Mouse (Mus musculus): Measurements from ENCODE around the gene Plin3.

Gene Plin3

GRCm38 (mm10) chr17:56292531-56293222, at the start of gene Plin3:
Gene Plin3, minus strand, starts transcription at chr17:56292873.
- in situ Hi-C loops (cut with MboI, MseI) = no loop called here

GRCm38 (mm10) chr17:56340717-56341116, 48.0 kb upstream of the Plin3 start:
- in situ Hi-C loops (cut with MboI, MseI) = no loop called here

- in situ Hi-C loops (cut with MboI, MseI) = no loop called here
Observed at GRCm38 (mm10) chr17:56338909-56339308, 46.2 kb upstream of the Plin3 start.

GRCm38 (mm10) chr17:56337791-56338190, 45.1 kb upstream of the Plin3 start:
- in situ Hi-C loops (cut with MboI, MseI) = no loop called here

GRCm38 (mm10) chr17:56337190-56337589, 44.5 kb upstream of the Plin3 start:
- in situ Hi-C loops (cut with MboI, MseI) = no loop called here

GRCm38 (mm10) chr17:56332987-56333386, 40.3 kb upstream of the Plin3 start:
- in situ Hi-C loops (cut with MboI, MseI) = no loop called here

- in situ Hi-C loops (cut with MboI, MseI) = no loop called here
Observed at GRCm38 (mm10) chr17:56331256-56331655, 38.6 kb upstream of the Plin3 start.

- in situ Hi-C loops (cut with MboI, MseI) = no loop called here
Observed at GRCm38 (mm10) chr17:56330345-56330744, 37.7 kb upstream of the Plin3 start.

GRCm38 (mm10) chr17:56329267-56329666, 36.6 kb upstream of the Plin3 start:
- in situ Hi-C loops (cut with MboI, MseI) = no loop called here

GRCm38 (mm10) chr17:56326153-56327147, 33.8 kb upstream of the Plin3 start:
- in situ Hi-C loops (cut with MboI, MseI) = no loop called here

GRCm38 (mm10) chr17:56325450-56326152, 32.9 kb upstream of the Plin3 start, which contains the start of gene Kdm4b:
Gene Kdm4b, plus strand, starts transcription at chr17:56326062.
- in situ Hi-C loops (cut with MboI, MseI) = no loop called here

GRCm38 (mm10) chr17:56324419-56324818, 31.7 kb upstream of the Plin3 start:
- in situ Hi-C loops (cut with MboI, MseI) = loop anchor here (25.0 kb wide), 1 partner anchor 938 kb away; no protein-coding TSS in a partner anchor

- in situ Hi-C loops (cut with MboI, MseI) = loop anchor here (25.0 kb wide), 1 partner anchor 953 kb away; no protein-coding TSS in a partner anchor
Observed at GRCm38 (mm10) chr17:56309191-56309945, 16.7 kb upstream of the Plin3 start.

GRCm38 (mm10) chr17:56308088-56308487, 15.4 kb upstream of the Plin3 start:
- in situ Hi-C loops (cut with MboI, MseI) = loop anchor here (25.0 kb wide), 1 partner anchor 954 kb away; no protein-coding TSS in a partner anchor

GRCm38 (mm10) chr17:56305826-56306225, 13.2 kb upstream of the Plin3 start:
- in situ Hi-C loops (cut with MboI, MseI) = loop anchor here (25.0 kb wide), 1 partner anchor 956 kb away; no protein-coding TSS in a partner anchor

- in situ Hi-C loops (cut with MboI, MseI) = loop anchor here (25.0 kb wide), 1 partner anchor 957 kb away; no protein-coding TSS in a partner anchor
Observed at GRCm38 (mm10) chr17:56305156-56305555, 12.5 kb upstream of the Plin3 start.

- in situ Hi-C loops (cut with MboI, MseI) = loop anchor here (25.0 kb wide), 1 partner anchor 958 kb away; no protein-coding TSS in a partner anchor
Observed at GRCm38 (mm10) chr17:56304718-56305117, 12.0 kb upstream of the Plin3 start.

GRCm38 (mm10) chr17:56303847-56304586, 11.3 kb upstream of the Plin3 start:
- in situ Hi-C loops (cut with MboI, MseI) = loop anchor here (25.0 kb wide), 1 partner anchor 958 kb away; no protein-coding TSS in a partner anchor

GRCm38 (mm10) chr17:56303160-56303846, 10.6 kb upstream of the Plin3 start, which contains the start of gene Uhrf1:
Gene Uhrf1, plus strand, starts transcription at chr17:56303321.
- in situ Hi-C loops (cut with MboI, MseI) = loop anchor here (25.0 kb wide), 1 partner anchor 959 kb away; no protein-coding TSS in a partner anchor
